ENCODE assay signal across 13 mouse cellular contexts in genomic region chr14:34274141-34274540, GRCm38 (mm10).
"Had no signal": no experiment of that assay in that cellular context is flagged by ENCODE, and none has a peak within 500 bp of the region (broad histone marks: within the 10 kb centered on the region; RNA-seq: fewer than 3 reads in every experiment).

No protein-coding gene starts in this region.

- H3K4me2 ChIP-seq: hindbrain, embryonic 14.5 days; limb, embryonic 12.5 days; lung, embryonic 14.5 days; neural tube, embryonic 12.5 days had no signal

- H3K27ac ChIP-seq: hindbrain, embryonic 14.5 days; limb, embryonic 12.5 days; midbrain, embryonic 10.5 days; neural tube, embryonic 12.5 days had no signal

- H3K4me3 ChIP-seq: limb, embryonic 12.5 days; liver, embryonic 13.5 days; midbrain, embryonic 10.5 days; neural tube, embryonic 12.5 days had no signal

- H3K27me3 ChIP-seq: limb, embryonic 12.5 days; liver, embryonic 13.5 days; neural tube, embryonic 12.5 days had no signal

- H3K9ac ChIP-seq: hindbrain, embryonic 14.5 days; limb, embryonic 12.5 days; liver, embryonic 13.5 days; lung, embryonic 14.5 days; neural tube, embryonic 12.5 days had no signal

- H3K9me3 ChIP-seq: limb, embryonic 12.5 days; liver, embryonic 13.5 days; midbrain, embryonic 10.5 days; neural tube, embryonic 12.5 days had no signal

- H3K4me1 ChIP-seq: limb, embryonic 12.5 days; liver, embryonic 13.5 days; midbrain, embryonic 10.5 days; neural tube, embryonic 12.5 days had no signal

- H3K36me3 ChIP-seq: limb, embryonic 12.5 days; liver, embryonic 13.5 days; midbrain, embryonic 10.5 days; neural tube, embryonic 12.5 days had no signal

- DNase-seq: kidney, adult 11 months; layer of hippocampus, adult 9-11 months; layer of hippocampus, postnatal 36 days; liver, embryonic 13.5 days; lung, embryonic 14.5 days; midbrain, embryonic 14.5 days; spleen, adult 18-20 months; thymus, adult 18-20 months; thymus, postnatal 14 days had no signal
